Mouse (Mus musculus) liver, adult 2 months (tissue): ENCODE measurements at regions not wholly inside any gene's neighbourhood (a gene's known extent, or its start where the extent isn't known, plus 50 kb on each side); places are given as distances from the start of the nearest gene placed in this dataset.

Experiments used
- CTCF ChIP-seq: fragments of 200-500 bp; IDR thresholded peaks from 2 replicates; pipeline ENCODE4 v1.5.1; 2011; ENCODE audit warnings: low read depth, low read length, control low read depth
- POLR2A ChIP-seq: fragments of 200-500 bp; IDR thresholded peaks from 2 replicates; pipeline ENCODE4 v1.6.1; 2011; ENCODE audit warnings: low read length, control low read depth; ENCODE audit not compliant: insufficient read depth; ENCODE audit errors: extremely low read depth

- TF ChIP-seq CTCF = no peak
- TF ChIP-seq POLR2A = no peak
These were observed 82.8 kb upstream of the Ttc34 start for GRCm38 (mm10) chr4:154754445-154754844.
